Mouse (Mus musculus) thymus, adult 2 months (tissue): ENCODE measurements at regions not wholly inside any gene's neighbourhood (a gene's known extent, or its start where the extent isn't known, plus 50 kb on each side); places are given as distances from the start of the nearest gene placed in this dataset.

Experiments
- DNase-seq: peaks from one replicate; pipeline ENCODE4 v3.0.0; 2021
- H3K27ac ChIP-seq: fragments of 200-500 bp; 2 replicates; pipeline ENCODE4 v1.5.1; 2012; ENCODE audit warnings: low read length, control low read depth; ENCODE audit not compliant: control insufficient read depth, insufficient read depth
- H3K27me3 ChIP-seq: fragments of 200-500 bp; 2 replicates; pipeline ENCODE4 v1.6.1; 2012; ENCODE audit warnings: mild to moderate bottlenecking, low read length, moderate library complexity, mixed read lengths; ENCODE audit not compliant: control insufficient read depth, insufficient read depth
- H3K36me3 ChIP-seq: fragments of 200-500 bp; 2 replicates; pipeline ENCODE4 v1.6.1; 2012; ENCODE audit warnings: mild to moderate bottlenecking, low read length, moderate library complexity; ENCODE audit not compliant: control insufficient read depth, insufficient read depth
- H3K4me1 ChIP-seq: fragments of 200-500 bp; replicated peaks from 2 replicates; pipeline ENCODE4 v1.6.1; 2012; ENCODE audit warnings: low read length; ENCODE audit not compliant: control insufficient read depth, insufficient read depth
- H3K4me3 ChIP-seq: fragments of 200-500 bp; 2 replicates; pipeline ENCODE4 v1.5.1; 2012; ENCODE audit warnings: mild to moderate bottlenecking, low read length, control low read depth, moderate library complexity; ENCODE audit not compliant: control insufficient read depth, insufficient read depth
- CTCF ChIP-seq: fragments of 200-500 bp; IDR thresholded peaks from 2 replicates; pipeline ENCODE4 v1.5.1; 2012; ENCODE audit warnings: mild to moderate bottlenecking, control low read depth, low read length, moderate library complexity, borderline replicate concordance; ENCODE audit not compliant: control insufficient read depth, poor library complexity, insufficient read depth; ENCODE audit errors: extremely low read depth
- POLR2A ChIP-seq: fragments of 200-500 bp; IDR thresholded peaks from 2 replicates; pipeline ENCODE4 v1.6.1; 2012; ENCODE audit warnings: mild to moderate bottlenecking, low read length, control low read depth, moderate library complexity; ENCODE audit not compliant: control insufficient read depth, poor library complexity, insufficient read depth; ENCODE audit errors: extremely low read depth
- whole genome bisulfite sequencing: fragments of 180-500 bp; shearing (Covaris S2); methylation state at CpG from one replicate; pipeline ENCODE4 v1.1.7; 2018; 5-methylcytosine and 5-hydroxymethylcytosine counted together

DNA sequence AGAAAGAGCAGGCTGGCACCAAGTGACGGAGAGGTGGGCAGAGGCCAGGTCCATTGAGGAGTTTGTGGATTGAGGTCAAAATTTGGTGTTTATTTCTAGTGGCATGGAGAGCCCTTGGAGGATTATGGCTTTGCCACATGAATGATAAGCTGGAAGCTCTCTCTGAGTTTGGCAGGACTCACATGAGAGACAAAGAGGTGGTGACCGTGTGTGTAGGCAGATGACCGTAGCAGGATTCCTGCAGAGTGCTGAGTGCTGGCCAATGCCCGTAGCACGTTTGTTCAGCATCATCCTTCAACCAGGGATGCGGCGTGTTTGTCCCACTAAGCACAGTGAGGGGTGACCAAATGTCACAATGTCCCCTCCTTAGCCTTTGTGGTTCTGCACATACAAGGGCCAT is 58.1 kb upstream of the Lhx5 start:
- DNase-seq = no peak
- WGBS = 92% methylated on average over 7 of the region's 7 CpGs
- no peaks in the 10 kb centered on the region for H3K4me1 ChIP-seq
- H3K36me3 ChIP-seq = no peaks in the 10 kb centered on the region
- no peak for TF ChIP-seq CTCF
- no peak for TF ChIP-seq POLR2A
- H3K27ac ChIP-seq = no peak overlapping the region
- no peaks in the 10 kb centered on the region for H3K27me3 ChIP-seq
- no peak overlapping the region for H3K4me3 ChIP-seq
